Mouse (Mus musculus) CH12.LX (cell line): ENCODE results near the gene Manbal. TPM values are rescaled to one million over a fixed set of nuclear protein-coding genes. Genes with fewer than 3 reads are reported as not detected.

Experiments used
- DNase-seq: peaks from one replicate; pipeline ENCODE4 v3.0.0-alpha.2; 2013; ENCODE audit errors: extremely low read depth
- H3K27ac ChIP-seq: 2 replicates; pipeline ENCODE4 v1.5.1; 2012; ENCODE audit warnings: low read depth, mild to moderate bottlenecking, control low read depth, moderate library complexity; ENCODE audit not compliant: insufficient read depth
- H3K27me3 ChIP-seq: replicated peaks from 2 replicates; pipeline ENCODE3; 2012; ENCODE audit warnings: inconsistent platforms
- H3K36me3 ChIP-seq, 2 experiments: replicated peaks in 1 of 2; 2 replicates each; pipeline versions ENCODE3 to v1.6.1; 2012; ENCODE audit warnings: inconsistent platforms in 1 of 2, low read length in 1 of 2, mild to moderate bottlenecking in 1 of 2, mixed read lengths in 1 of 2, moderate library complexity in 1 of 2; ENCODE audit not compliant: control insufficient read depth in 1 of 2, insufficient read depth in 1 of 2
- H3K4me1 ChIP-seq, 2 experiments: 2 replicates each; pipeline ENCODE4 v1.6.1; 2012; ENCODE audit warnings: inconsistent platforms in 1 of 2, moderate library complexity in 1 of 2; ENCODE audit not compliant: insufficient read depth in 2 of 2, control insufficient read depth in 1 of 2
- H3K4me2 ChIP-seq: 2 replicates; pipeline ENCODE4 v1.6.1; 2012; ENCODE audit warnings: low read depth, mild to moderate bottlenecking, control low read depth; ENCODE audit not compliant: poor library complexity, insufficient read depth, severe bottlenecking
- H3K4me3 ChIP-seq, 3 experiments: fragments of 150-350 bp in 1 of 3; sonication (generic) in 1 of 3; replicated peaks in 1 of 3; 2 replicates each; pipeline versions ENCODE3 to v1.5.1; 2011 to 2012; ENCODE audit warnings: low read depth in 2 of 3, low read length in 2 of 3, mild to moderate bottlenecking in 2 of 3, moderate library complexity in 2 of 3, control low read depth in 1 of 3, improper control_type of control experiment in 1 of 3, inconsistent platforms in 1 of 3, mixed read lengths in 1 of 3; ENCODE audit not compliant: poor library complexity in 1 of 3
- H3K79me2 ChIP-seq: replicated peaks from 2 replicates; pipeline ENCODE4 v1.6.1; 2012; ENCODE audit warnings: mild to moderate bottlenecking, moderate library complexity; ENCODE audit not compliant: control insufficient read depth, poor library complexity, insufficient read depth, severe bottlenecking; ENCODE audit errors: extremely low read depth
- H3K9ac ChIP-seq: 2 replicates; pipeline ENCODE4 v1.6.1; 2012; ENCODE audit warnings: low read depth, mild to moderate bottlenecking, control low read depth, moderate library complexity; ENCODE audit not compliant: insufficient read depth
- H3K9me3 ChIP-seq: replicated peaks from 2 replicates; pipeline ENCODE3; 2012; ENCODE audit warnings: low read length, inconsistent platforms, mixed read lengths
- BHLHE40 ChIP-seq: IDR thresholded peaks from 2 replicates; pipeline ENCODE4 v1.6.1; 2011; ENCODE audit warnings: mild to moderate bottlenecking, low read depth, low read length, improper control_type of control experiment
- CHD2 ChIP-seq: IDR thresholded peaks from 2 replicates; pipeline ENCODE4 v1.6.1; 2011; ENCODE audit warnings: low read length, improper control_type of control experiment
- ELF1 ChIP-seq: IDR thresholded peaks from 2 replicates; pipeline ENCODE4 v1.6.1; 2014; ENCODE audit warnings: low read depth, mild to moderate bottlenecking, inconsistent platforms, low read length, improper control_type of control experiment
- JUN ChIP-seq: IDR thresholded peaks from 2 replicates; pipeline ENCODE4 v1.6.1; 2011; ENCODE audit warnings: low read depth, mild to moderate bottlenecking, low read length, improper control_type of control experiment, moderate library complexity; ENCODE audit not compliant: insufficient read depth
- JUND ChIP-seq: conservative IDR thresholded peaks from 2 replicates; pipeline ENCODE4 v1.6.1; 2011; ENCODE audit warnings: low read depth, low read length, improper control_type of control experiment
- KAT2A ChIP-seq: IDR thresholded peaks from 2 replicates; pipeline ENCODE4 v1.6.1; 2012; ENCODE audit warnings: low read length, improper control_type of control experiment, inconsistent platforms; ENCODE audit not compliant: insufficient replicate concordance
- MAFK ChIP-seq: IDR thresholded peaks from 2 replicates; pipeline ENCODE4 v1.6.1; 2011; ENCODE audit warnings: low read length, improper control_type of control experiment; ENCODE audit not compliant: insufficient replicate concordance
- MAX ChIP-seq: IDR thresholded peaks from 2 replicates; pipeline ENCODE4 v1.6.1; 2011; ENCODE audit warnings: low read length, improper control_type of control experiment
- MAZ ChIP-seq: IDR thresholded peaks from 2 replicates; pipeline ENCODE4 v1.6.1; 2012; ENCODE audit warnings: low read depth, mild to moderate bottlenecking, inconsistent platforms, low read length, improper control_type of control experiment, moderate library complexity
- NRF1 ChIP-seq: IDR thresholded peaks from 2 replicates; pipeline ENCODE4 v1.6.1; 2014; ENCODE audit warnings: low read depth, mild to moderate bottlenecking, inconsistent platforms, low read length, improper control_type of control experiment, moderate library complexity
- PAX5 ChIP-seq: IDR thresholded peaks from 2 replicates; pipeline ENCODE4 v1.6.1; 2012; ENCODE audit warnings: low read length, inconsistent platforms, mixed read lengths
- POLR2A ChIP-seq: IDR thresholded peaks from 2 replicates; pipeline ENCODE4 v1.6.1; 2011; ENCODE audit warnings: low read depth, mild to moderate bottlenecking, improper control_type of control experiment, low read length
- POLR2AphosphoS2 ChIP-seq: IDR thresholded peaks from 2 replicates; pipeline ENCODE4 v1.6.1; 2011; ENCODE audit warnings: low read depth, low read length, improper control_type of control experiment
- RAD21 ChIP-seq: IDR thresholded peaks from 2 replicates; pipeline ENCODE4 v1.6.1; 2011; ENCODE audit warnings: low read depth, mild to moderate bottlenecking, low read length, improper control_type of control experiment, moderate library complexity
- RCOR1 ChIP-seq: conservative IDR thresholded peaks from 2 replicates; pipeline ENCODE4 v1.6.1; 2012; ENCODE audit warnings: low read depth, mild to moderate bottlenecking, inconsistent platforms, low read length, improper control_type of control experiment
- SIN3A ChIP-seq: IDR thresholded peaks from 2 replicates; pipeline ENCODE4 v1.6.1; 2012; ENCODE audit warnings: low read length, improper control_type of control experiment, inconsistent platforms
- ZC3H11A ChIP-seq: IDR thresholded peaks from 2 replicates; pipeline ENCODE4 v1.6.1; 2012; ENCODE audit warnings: low read depth, mild to moderate bottlenecking, inconsistent platforms, low read length, improper control_type of control experiment
- ZKSCAN1 ChIP-seq: IDR thresholded peaks from 2 replicates; pipeline ENCODE4 v1.6.1; 2012; ENCODE audit warnings: low read depth, inconsistent platforms, low read length, improper control_type of control experiment, borderline replicate concordance
- ZMIZ1 ChIP-seq: IDR thresholded peaks from 2 replicates; pipeline ENCODE4 v1.6.1; 2012; ENCODE audit warnings: low read depth, mild to moderate bottlenecking, inconsistent platforms, low read length, improper control_type of control experiment
- dilution Hi-C: fragments of 300-500 bp; cut with MboI; formaldehyde crosslinking; loops from 2 replicates; pipeline ENCODE4 v1.14.3; 2020; ENCODE audit warnings: low sequenced_read_pairs; ENCODE audit not compliant: extremely low pct_unique_long_range_greater_than_20kb, extremely low pct_ligation_motif_present
- in situ Hi-C: fragments of 300-500 bp; cut with MboI; formaldehyde crosslinking; loops from 3 replicates; pipeline ENCODE4 v1.14.3; 2019; ENCODE audit warnings: low sequenced_read_pairs, low pct_ligation_motif_present, low pct_unique_long_range_greater_than_20kb, mixed read lengths
- polyA plus RNA-seq: library from polyadenylated mRNA; unstranded; fragments of >175 nt; gene quantifications from 2 replicates; pipeline ENCODE4 v1.2.1, GENCODE M21; 2012; ENCODE audit warnings: low read depth; ENCODE audit not compliant: insufficient read length
- total RNA-seq, 2 experiments: library from RNA; depleted of rRNA; stranded (reverse); fragments of 300-350 nt in 1 of 2; fragments of >200 nt in 1 of 2; gene quantifications; 2 replicates each; pipeline ENCODE4 v1.2.3; 2012 to 2014

Manbal gene
- total and polyA plus RNA-seq, 3 experiments = 13.7 to 29.4 (median 17.0) TPM

DNA sequence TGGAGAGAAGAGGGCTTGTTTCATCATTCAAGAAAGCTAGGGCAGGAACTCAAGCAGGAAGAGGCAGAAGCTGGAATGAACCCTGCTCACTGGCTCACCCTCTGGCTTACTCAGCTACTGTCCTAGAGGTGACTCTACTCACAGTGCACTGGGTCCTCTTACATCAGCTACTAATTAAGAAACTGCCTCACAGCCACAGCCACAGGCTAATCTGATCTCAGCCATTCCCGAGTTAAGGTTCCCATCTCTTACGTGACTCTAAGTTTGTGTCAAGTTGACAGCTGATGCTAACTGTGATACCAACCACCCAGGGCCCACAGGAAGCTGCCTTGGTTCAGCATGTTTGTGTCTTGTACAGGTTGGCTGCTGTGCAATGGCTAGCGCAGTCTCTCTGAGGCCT, 4.4 kb upstream of the Manbal start:
- DNase-seq = no peak
- in situ Hi-C loops (no loop called here), dilution Hi-C loops (no loop called here)
- Histone ChIP-seq H3K79me2 (no peaks in the 10 kb centered on the region), H3K27me3 (no peaks in the 10 kb centered on the region), H3K27ac (no peak overlapping the region), H3K4me3 (no peak overlapping the region), H3K9ac (no peak overlapping the region), H3K9me3 (no peaks in the 10 kb centered on the region), H3K4me1 (peaks cover 5 to 6% of the 10 kb centered on the region in 2 experiments; a peak in 3 of 4 replicates), H3K36me3 (no peaks in the 10 kb centered on the region), H3K4me2 (no peak overlapping the region)
- TF ChIP-seq ZC3H11A (no peak), SIN3A (no peak), PAX5 (no peak), MAX (no peak), MAFK (no peak), JUN (no peak), CHD2 (no peak), KAT2A (no peak), NRF1 (no peak), RAD21 (no peak), MAZ (no peak), ZKSCAN1 (no peak), RCOR1 (no peak), ELF1 (no peak), POLR2AphosphoS2 (no peak), JUND (no peak), ZMIZ1 (no peak)

DNA sequence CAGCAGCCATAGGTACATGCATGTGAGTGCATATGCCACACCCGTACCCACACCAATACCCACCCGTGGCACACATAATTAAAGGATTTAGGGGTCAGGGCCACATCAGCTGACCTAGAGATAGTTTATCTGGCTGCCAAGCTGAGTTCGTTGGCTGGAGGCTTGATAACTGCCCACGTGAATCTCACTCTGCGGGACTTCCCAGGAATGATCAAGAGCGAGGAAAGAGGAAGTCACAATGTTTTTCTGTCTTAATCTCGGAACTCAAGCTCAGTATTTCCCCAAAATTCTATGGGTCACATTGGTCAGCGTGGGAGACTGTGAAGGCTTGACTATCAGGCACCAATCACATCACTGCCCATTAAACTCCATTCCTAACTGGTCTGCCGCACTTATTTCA, 632 bp upstream of the Manbal start:
- Histone ChIP-seq H3K27ac (no peak overlapping the region), H3K36me3 (peaks cover 0 to 20% of the 10 kb centered on the region in 2 experiments), H3K27me3 (no peaks in the 10 kb centered on the region), H3K4me3 (peak overlapping the region; percentile 87 to 94 (median 93)), H3K4me2 (peak overlapping the region; percentile 75; the same call in 1 of the 2 replicates), H3K4me1 (peaks cover 5 to 20% of the 10 kb centered on the region in 2 experiments; a peak in 3 of 4 replicates), H3K9ac (peak overlapping the region; percentile 90), H3K79me2 (peaks cover 10% of the 10 kb centered on the region), H3K9me3 (no peaks in the 10 kb centered on the region)
- DNase-seq = peak; percentile 38
- in situ Hi-C loops = no loop called here
- TF ChIP-seq POLR2A (no peak), BHLHE40 (peak; percentile 67), MAZ (no peak), MAX (0 out of 2 replicates have a peak, but pooled peaks have one; percentile 44)
- dilution Hi-C loops = no loop called here
